Mouse (Mus musculus): ENCODE data around the gene Pitpnm3.
A peak's percentile ranks its signal among the peaks of the same experiment; 100 is the strongest.

The Pitpnm3 gene

GRCm38 (mm10) chr11:72134536-72135382 is 819 bp downstream of the Pitpnm3 start:
- peak in 1 of 2 experiments; percentile 32 for DNase-seq

GRCm38 (mm10) chr11:72133075-72133474 is 2.5 kb downstream of the Pitpnm3 start:
- peak; percentile 60 to 63 for DNase-seq

GRCm38 (mm10) chr11:72132266-72132665 is 3.3 kb downstream of the Pitpnm3 start:
- peak; percentile 82 to 86 for DNase-seq

- no peak for DNase-seq
Observed at GRCm38 (mm10) chr11:72131697-72132096, 3.9 kb downstream of the Pitpnm3 start.

- DNase-seq = no peak
Observed at GRCm38 (mm10) chr11:72130905-72131304, 4.7 kb downstream of the Pitpnm3 start.

GRCm38 (mm10) chr11:72130472-72130871 is 5.1 kb downstream of the Pitpnm3 start:
- DNase-seq = peak in 1 of 2 experiments; percentile 54

- DNase-seq = peak; percentile 60 to 67
Observed at GRCm38 (mm10) chr11:72130021-72130420, 5.6 kb downstream of the Pitpnm3 start.

- DNase-seq = peak; percentile 60
Observed at GRCm38 (mm10) chr11:72129032-72129894, 6.3 kb downstream of the Pitpnm3 start.

- peak in 1 of 2 experiments; percentile 38 for DNase-seq
Observed at GRCm38 (mm10) chr11:72127450-72128189, 8.0 kb downstream of the Pitpnm3 start.

- DNase-seq = peak; percentile 59 to 77
Observed at GRCm38 (mm10) chr11:72125781-72126180, 9.8 kb downstream of the Pitpnm3 start.

GRCm38 (mm10) chr11:72123531-72123930 is 12.0 kb downstream of the Pitpnm3 start:
- DNase-seq = no peak

GRCm38 (mm10) chr11:72120354-72120753 is 15.2 kb downstream of the Pitpnm3 start:
- no peak for DNase-seq

- no peak for DNase-seq
Observed at GRCm38 (mm10) chr11:72118630-72119029, 16.9 kb downstream of the Pitpnm3 start.

- DNase-seq = no peak
Observed at GRCm38 (mm10) chr11:72113296-72113695, 22.3 kb downstream of the Pitpnm3 start.

- no peak for DNase-seq
Observed at GRCm38 (mm10) chr11:72110726-72111125, 24.9 kb downstream of the Pitpnm3 start.

GRCm38 (mm10) chr11:72104223-72104622 is 31.4 kb downstream of the Pitpnm3 start:
- no peak for DNase-seq

GRCm38 (mm10) chr11:72103530-72103929 is 32.0 kb downstream of the Pitpnm3 start:
- DNase-seq = no peak

GRCm38 (mm10) chr11:72100996-72101395 is 34.6 kb downstream of the Pitpnm3 start:
- DNase-seq = no peak

GRCm38 (mm10) chr11:72099181-72099580 is 36.4 kb downstream of the Pitpnm3 start:
- no peak for DNase-seq

- DNase-seq = no peak
Observed at GRCm38 (mm10) chr11:72098027-72098426, 37.6 kb downstream of the Pitpnm3 start.

- no peak for DNase-seq
Observed at GRCm38 (mm10) chr11:72095994-72096393, 39.6 kb downstream of the Pitpnm3 start.

GRCm38 (mm10) chr11:72094442-72094841 is 41.1 kb downstream of the Pitpnm3 start:
- peak in 1 of 2 experiments; percentile 40 for DNase-seq

GRCm38 (mm10) chr11:72092390-72092789 is 43.2 kb downstream of the Pitpnm3 start:
- DNase-seq = no peak

Measured in cerebellum, postnatal 10 days (tissue).